15 mouse cellular contexts compared by ENCODE assay signal in genomic region chr7:127325550-127325949, GRCm38 (mm10). TPM values are rescaled to one million over a fixed set of nuclear protein-coding genes. Genes with fewer than 3 reads are reported as not detected.
DNase-seq lines count a peak whose midpoint lies in the region; ATAC-seq lines count a peak whose summit lies in the region.
"Had no signal": no experiment of that assay in that cellular context is flagged by ENCODE, and none has a peak within 500 bp of the region (broad histone marks: within the 10 kb centered on the region; RNA-seq: fewer than 3 reads in every experiment).

No protein-coding gene starts in this region.

- H3K27me3 ChIP-seq in kidney, embryonic 14.5 days (ENCODE audit: control insufficient read depth, insufficient read depth, low read length) = no peaks in the 10 kb centered on the region
- no peaks in the 10 kb centered on the region for H3K27me3 ChIP-seq in kidney, embryonic 16.5 days (ENCODE audit: insufficient read depth, low read length)
- H3K27me3 ChIP-seq: embryonic facial prominence, embryonic 12.5 days; forebrain, embryonic 15.5 days had no signal

- no peak overlapping the region for H3K9ac ChIP-seq in kidney, embryonic 14.5 days (ENCODE audit: low read depth, low read length)
- no peak overlapping the region for H3K9ac ChIP-seq in kidney, embryonic 16.5 days (replicated peaks; ENCODE audit: low read length)
- H3K9ac ChIP-seq: embryonic facial prominence, embryonic 12.5 days; forebrain, embryonic 15.5 days; heart, embryonic 12.5 days had no signal

- H3K27ac ChIP-seq in kidney, embryonic 14.5 days (ENCODE audit: low read depth, low read length) = no peak overlapping the region
- peak overlapping the region; percentile 50; the same call in 1 of the 2 replicates for H3K27ac ChIP-seq in kidney, embryonic 16.5 days (ENCODE audit: low read length)
- H3K27ac ChIP-seq: embryonic facial prominence, embryonic 12.5 days; forebrain, embryonic 15.5 days had no signal

- H3K4me3 ChIP-seq in kidney, embryonic 14.5 days (ENCODE audit: low read length) = no peak overlapping the region
- no peak overlapping the region for H3K4me3 ChIP-seq in kidney, embryonic 16.5 days (ENCODE audit: low read length)
- H3K4me3 ChIP-seq: embryonic facial prominence, embryonic 12.5 days; forebrain, embryonic 15.5 days; heart, embryonic 12.5 days had no signal

- ATAC-seq in kidney, embryonic 14.5 days (ENCODE audit: low FRiP score, low TSS enrichment) = no peak
- peak; percentile 53; the same call in 1 of the 2 replicates for ATAC-seq in kidney, embryonic 16.5 days (ENCODE audit: low FRiP score, low TSS enrichment)
- ATAC-seq: forebrain, embryonic 15.5 days had no signal

- DNase-seq in kidney, adult 11 months = peak; percentile 64
- DNase-seq in kidney, postnatal 25 days = peak; percentile 57 to 81
- DNase-seq in frontal cortex, adult 2 months (ENCODE audit: extremely low spot score in 1 of 2, low spot score in 1 of 2) = no peak
- no peak for DNase-seq in lung, postnatal 4 days
- no peak for DNase-seq in ovary, postnatal 36 days (ENCODE audit: low spot score)
- DNase-seq: adrenal gland, postnatal 10 days; cerebellum, adult 11 months; cerebellum, adult 8-10 months; cerebellum, postnatal 25 days; gastrocnemius, postnatal 14 days had no signal

- WGBS in kidney, embryonic 14.5 days = 79% methylated on average over 8 of the region's 8 CpGs
- WGBS in kidney, embryonic 16.5 days = 69% methylated on average over 8 of the region's 8 CpGs

- no peaks in the 10 kb centered on the region for H3K4me1 ChIP-seq in kidney, embryonic 14.5 days (ENCODE audit: control insufficient read depth, insufficient read depth, low read length)
- H3K4me1 ChIP-seq in kidney, embryonic 16.5 days (ENCODE audit: insufficient read depth, low read length) = peaks cover 6% of the 10 kb centered on the region; the same call in 1 of the 2 replicates
- H3K4me1 ChIP-seq: embryonic facial prominence, embryonic 12.5 days; forebrain, embryonic 15.5 days; heart, embryonic 12.5 days had no signal

- no peak overlapping the region for H3K4me2 ChIP-seq in kidney, embryonic 14.5 days (replicated peaks; ENCODE audit: low read depth, low read length)
- no peak overlapping the region for H3K4me2 ChIP-seq in kidney, embryonic 16.5 days (replicated peaks; ENCODE audit: low read depth, low read length)
- H3K4me2 ChIP-seq: embryonic facial prominence, embryonic 12.5 days; forebrain, embryonic 15.5 days; heart, embryonic 12.5 days had no signal

- H3K36me3 ChIP-seq in kidney, embryonic 14.5 days (ENCODE audit: control insufficient read depth, insufficient read depth, low read length) = no peaks in the 10 kb centered on the region
- no peaks in the 10 kb centered on the region for H3K36me3 ChIP-seq in kidney, embryonic 16.5 days (ENCODE audit: insufficient read depth, low read length)
- H3K36me3 ChIP-seq: embryonic facial prominence, embryonic 12.5 days; forebrain, embryonic 15.5 days; heart, embryonic 12.5 days had no signal

- no peaks in the 10 kb centered on the region for H3K9me3 ChIP-seq in kidney, embryonic 14.5 days (ENCODE audit: control insufficient read depth, low read length)
- no peaks in the 10 kb centered on the region for H3K9me3 ChIP-seq in kidney, embryonic 16.5 days (ENCODE audit: low read length)
- H3K9me3 ChIP-seq: embryonic facial prominence, embryonic 12.5 days; forebrain, embryonic 15.5 days; heart, embryonic 12.5 days had no signal

RNA-seq across cellular contexts. Expression of gene Zfp768, which starts 19.8 kb away (rescaled TPM):
- 7.0 and 7.6 TPM in 2 replicates for polyA plus RNA-seq in kidney, embryonic 14.5 days (2014; fragmentation: Nextera tagmentation; extraction: Ambion mirVana)
- 25.4 and 25.5 TPM in 2 replicates for polyA plus RNA-seq in kidney, embryonic 16.5 days (2015; fragmentation: Nextera tagmentation; extraction: Ambion mirVana)
- polyA plus RNA-seq in frontal cortex, adult 2 months (2012; rRNA removed) = 14.8 and 16.2 TPM in 2 replicates

RNA-seq across cellular contexts. Expression of gene Itgal, which starts 29.5 kb away (rescaled TPM):
- polyA plus RNA-seq in kidney, embryonic 14.5 days (2014; fragmentation: Nextera tagmentation; extraction: Ambion mirVana) = 0.80 and 1.0 TPM in 2 replicates
- 1.0 and 1.4 TPM in 2 replicates for polyA plus RNA-seq in kidney, embryonic 16.5 days (2015; fragmentation: Nextera tagmentation; extraction: Ambion mirVana)
- 0.66 and 0.88 TPM in 2 replicates for polyA plus RNA-seq in frontal cortex, adult 2 months (2012; rRNA removed)

RNA-seq across cellular contexts. Expression of gene Zfp747, which starts 50.3 kb away (rescaled TPM):
- 5.7 and 8.4 TPM in 2 replicates for polyA plus RNA-seq in kidney, embryonic 14.5 days (2014; fragmentation: Nextera tagmentation; extraction: Ambion mirVana)
- polyA plus RNA-seq in kidney, embryonic 16.5 days (2015; fragmentation: Nextera tagmentation; extraction: Ambion mirVana) = 10.6 and 11.3 TPM in 2 replicates
- polyA plus RNA-seq in frontal cortex, adult 2 months (2012; rRNA removed) = 4.6 and 5.1 TPM in 2 replicates

RNA-seq across cellular contexts. Expression of gene Sephs2, which starts 51.7 kb away (rescaled TPM):
- polyA plus RNA-seq in kidney, embryonic 14.5 days (2014; fragmentation: Nextera tagmentation; extraction: Ambion mirVana) = 112 and 132 TPM in 2 replicates
- polyA plus RNA-seq in kidney, embryonic 16.5 days (2015; fragmentation: Nextera tagmentation; extraction: Ambion mirVana) = 105 and 108 TPM in 2 replicates
- 22.2 and 27.6 TPM in 2 replicates for polyA plus RNA-seq in frontal cortex, adult 2 months (2012; rRNA removed)

Comparison
In these comparisons a context has a peak if more than half of its experiments do, and no peak if none do; other contexts are left out.
1. DNase-seq: peak in kidney, adult 11 months (single experiment) and kidney, postnatal 25 days (2 of 2); none in frontal cortex, adult 2 months (0 of 2), lung, postnatal 4 days (0 of 2) and ovary, postnatal 36 days (single experiment).